Mouse (Mus musculus): ENCODE data around the gene Igf2r.

The Igf2r gene

GRCm38 (mm10) chr17:12781101-12781500 lies 11.6 kb upstream of the Igf2r start:
- DNase-seq: no peak

- DNase-seq: no peak
These were observed 10.7 kb upstream of the Igf2r start for GRCm38 (mm10) chr17:12780125-12780524.

GRCm38 (mm10) chr17:12779442-12779841 lies 10.0 kb upstream of the Igf2r start:
- peak; percentile 54 for DNase-seq

- no peak for DNase-seq
These were observed 4.5 kb upstream of the Igf2r start for GRCm38 (mm10) chr17:12773956-12774355.

- DNase-seq: no peak
These were observed 1.0 kb upstream of the Igf2r start for GRCm38 (mm10) chr17:12770500-12770899.

- DNase-seq: peak; percentile 31
These were observed 767 bp downstream of the Igf2r start for GRCm38 (mm10) chr17:12768415-12769379.

GRCm38 (mm10) chr17:12767294-12767852 lies 2.1 kb downstream of the Igf2r start:
- DNase-seq: no peak

- no peak for DNase-seq
These were observed 6.1 kb downstream of the Igf2r start for GRCm38 (mm10) chr17:12763412-12763811.

GRCm38 (mm10) chr17:12760355-12761146 lies 8.9 kb downstream of the Igf2r start:
- no peak for DNase-seq

GRCm38 (mm10) chr17:12759646-12760074 lies 9.8 kb downstream of the Igf2r start:
- DNase-seq: peak; percentile 48

GRCm38 (mm10) chr17:12758701-12759455 lies 10.6 kb downstream of the Igf2r start:
- DNase-seq: no peak

GRCm38 (mm10) chr17:12757990-12758389 lies 11.5 kb downstream of the Igf2r start:
- DNase-seq: peak; percentile 62

GRCm38 (mm10) chr17:12757161-12757560 lies 12.3 kb downstream of the Igf2r start:
- no peak for DNase-seq

GRCm38 (mm10) chr17:12755951-12756350 lies 13.5 kb downstream of the Igf2r start:
- no peak for DNase-seq

- no peak for DNase-seq
These were observed 14.3 kb downstream of the Igf2r start for GRCm38 (mm10) chr17:12755146-12755545.

GRCm38 (mm10) chr17:12754243-12755007 lies 15.0 kb downstream of the Igf2r start:
- no peak for DNase-seq

- no peak for DNase-seq
These were observed 16.4 kb downstream of the Igf2r start for GRCm38 (mm10) chr17:12753050-12753449.

- DNase-seq: no peak
These were observed 17.8 kb downstream of the Igf2r start for GRCm38 (mm10) chr17:12751641-12752040.

- no peak for DNase-seq
These were observed 18.2 kb downstream of the Igf2r start for GRCm38 (mm10) chr17:12751218-12751617.

GRCm38 (mm10) chr17:12750591-12751170 lies 18.8 kb downstream of the Igf2r start:
- DNase-seq: no peak
